In the genomic region with DNA sequence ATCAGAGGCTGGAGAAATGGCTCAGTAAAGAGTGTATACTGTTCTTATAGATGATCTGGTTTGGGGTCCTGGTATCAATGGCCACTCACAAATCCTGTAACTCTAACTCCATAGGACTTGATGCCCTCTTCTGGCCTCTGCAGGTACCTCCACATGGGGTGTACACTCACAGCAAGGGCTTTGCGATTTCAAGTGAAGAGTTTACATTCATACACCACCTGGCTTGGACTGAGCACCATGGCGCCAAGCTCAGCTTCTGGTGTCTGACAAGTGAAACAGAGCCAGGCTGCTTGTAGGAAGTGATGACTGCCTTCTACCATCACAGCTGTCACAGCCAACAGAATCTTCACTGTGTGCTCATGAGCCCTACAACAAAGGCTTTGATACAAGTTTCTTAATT, we compare ENCODE assay signal across 15 mouse cellular contexts. TPM values are rescaled to one million over a fixed set of nuclear protein-coding genes. Genes with fewer than 3 reads are reported as not detected.
DNase-seq lines count a peak whose midpoint lies in the region; ATAC-seq and TF ChIP-seq lines count a peak whose summit lies in the region.
"Had no signal": no experiment of that assay in that cellular context is flagged by ENCODE, and none has a peak within 500 bp of the region (broad histone marks: within the 10 kb centered on the region; RNA-seq: fewer than 3 reads in every experiment).

No protein-coding gene starts in this region.

- no peak for DNase-seq in cerebellum, adult 2 months
- DNase-seq in cerebellum, adult 11-12 months: no peak
- DNase-seq in kidney, postnatal 0 days (ENCODE audit: low spot score): no peak
- DNase-seq in kidney, adult 2 months: no peak
- peak; percentile 43 for DNase-seq in 416B (ENCODE audit: low read depth)
- DNase-seq in ovary, postnatal 36 days (ENCODE audit: low spot score): no peak
- no peak for DNase-seq in right cerebral cortex, adult 2 months (ENCODE audit: low spot score in 2 of 2)
- DNase-seq: adrenal gland, postnatal 36 days; cerebellum, adult 9-11 months had no signal

- no peak overlapping the region for H3K9ac ChIP-seq in kidney, postnatal 0 days (ENCODE audit: low read depth, low read length)
- H3K9ac ChIP-seq: embryonic facial prominence, embryonic 13.5 days; heart, embryonic 13.5 days; hindbrain, embryonic 12.5 days; kidney, embryonic 15.5 days; limb, embryonic 13.5 days had no signal

- no peaks in the 10 kb centered on the region for H3K9me3 ChIP-seq in kidney, postnatal 0 days (replicated peaks; ENCODE audit: low read length)
- H3K9me3 ChIP-seq: embryonic facial prominence, embryonic 13.5 days; heart, embryonic 13.5 days; hindbrain, embryonic 12.5 days; kidney, embryonic 15.5 days; limb, embryonic 13.5 days had no signal

- no peak for TF ChIP-seq POLR2A in cerebellum, adult 2 months (IDR thresholded peaks at IDR 0.05; ENCODE audit: borderline replicate concordance, insufficient read depth, low read length)
- no peak for TF ChIP-seq POLR2A in kidney, adult 2 months (IDR thresholded peaks at IDR 0.05; ENCODE audit: low read depth, low read length)
- no peak for TF ChIP-seq POLR2A in bone marrow macrophage, adult 2 months (IDR thresholded peaks at IDR 0.05; ENCODE audit: borderline replicate concordance, low read depth, low read length)

- no peak overlapping the region for H3K4me2 ChIP-seq in kidney, postnatal 0 days (ENCODE audit: low read length)
- H3K4me2 ChIP-seq: embryonic facial prominence, embryonic 13.5 days; heart, embryonic 13.5 days; hindbrain, embryonic 12.5 days; kidney, embryonic 15.5 days; limb, embryonic 13.5 days had no signal

- TF ChIP-seq CTCF in cerebellum, adult 2 months (IDR thresholded peaks at IDR 0.05; ENCODE audit: borderline replicate concordance, insufficient read depth, low read depth, low read length): 0 out of 2 replicates have a peak, but pooled peaks have one; percentile 8
- peak; percentile 27; the same call in 1 of the 2 replicates for TF ChIP-seq CTCF in kidney, postnatal 0 days (IDR thresholded peaks at IDR 0.05; ENCODE audit: low read depth)
- TF ChIP-seq CTCF in kidney, adult 2 months (conservative IDR thresholded peaks at IDR 0.05; ENCODE audit: insufficient read depth, insufficient read length, low read depth, low read length): no peak
- no peak for TF ChIP-seq CTCF in bone marrow macrophage, adult 2 months (IDR thresholded peaks at IDR 0.05; ENCODE audit: low read depth, low read length)

- no peak overlapping the region for H3K27ac ChIP-seq in cerebellum, adult 2 months (ENCODE audit: insufficient read depth, low read length)
- H3K27ac ChIP-seq in kidney, postnatal 0 days: no peak overlapping the region
- no peak overlapping the region for H3K27ac ChIP-seq in kidney, adult 2 months (ENCODE audit: insufficient read depth, low read depth, low read length)
- H3K27ac ChIP-seq in bone marrow macrophage, adult 2 months (ENCODE audit: insufficient read depth, low read depth, low read length): peak overlapping the region; percentile 81
- H3K27ac ChIP-seq: embryonic facial prominence, embryonic 13.5 days; heart, embryonic 13.5 days; hindbrain, embryonic 12.5 days; kidney, embryonic 15.5 days; limb, embryonic 13.5 days had no signal

- ATAC-seq in kidney, postnatal 0 days (replicated peaks; ENCODE audit: low FRiP score, low read depth): no peak

- no peak overlapping the region for H3K4me3 ChIP-seq in cerebellum, adult 2 months (replicated peaks; ENCODE audit: insufficient read depth, low read depth, low read length)
- H3K4me3 ChIP-seq in kidney, postnatal 0 days (replicated peaks; ENCODE audit: low read depth, low read length): no peak overlapping the region
- no peak overlapping the region for H3K4me3 ChIP-seq in kidney, adult 2 months (ENCODE audit: insufficient read depth, low read depth, low read length)
- no peak overlapping the region for H3K4me3 ChIP-seq in bone marrow macrophage, adult 2 months (ENCODE audit: insufficient read depth, low read length)
- H3K4me3 ChIP-seq: embryonic facial prominence, embryonic 13.5 days; heart, embryonic 13.5 days; hindbrain, embryonic 12.5 days; kidney, embryonic 15.5 days; limb, embryonic 13.5 days had no signal

- 33% methylated on average over 2 of the region's 2 CpGs for WGBS in cerebellum, adult 2 months
- 70% methylated on average over 2 of the region's 2 CpGs for WGBS in kidney, postnatal 0 days
- WGBS in kidney, adult 2 months: 66% methylated on average over 2 of the region's 2 CpGs

- no peaks in the 10 kb centered on the region for H3K4me1 ChIP-seq in cerebellum, adult 2 months (ENCODE audit: control insufficient read depth, insufficient read depth, low read length)
- H3K4me1 ChIP-seq in kidney, postnatal 0 days (replicated peaks; ENCODE audit: insufficient read depth, low read length): no peaks in the 10 kb centered on the region
- H3K4me1 ChIP-seq in kidney, adult 2 months (ENCODE audit: control insufficient read depth, insufficient read depth, low read length): no peaks in the 10 kb centered on the region
- H3K4me1 ChIP-seq in bone marrow macrophage, adult 2 months (ENCODE audit: control insufficient read depth, insufficient read depth, low read length): peaks cover 17% of the 10 kb centered on the region
- H3K4me1 ChIP-seq: embryonic facial prominence, embryonic 13.5 days; heart, embryonic 13.5 days; hindbrain, embryonic 12.5 days; kidney, embryonic 15.5 days; limb, embryonic 13.5 days had no signal

- no peaks in the 10 kb centered on the region for H3K27me3 ChIP-seq in cerebellum, adult 2 months (ENCODE audit: control insufficient read depth, insufficient read depth, low read length)
- no peaks in the 10 kb centered on the region for H3K27me3 ChIP-seq in kidney, postnatal 0 days (ENCODE audit: insufficient read depth, low read length)
- H3K27me3 ChIP-seq in kidney, adult 2 months (replicated peaks; ENCODE audit: control insufficient read depth, insufficient read depth, low read length): no peaks in the 10 kb centered on the region
- H3K27me3 ChIP-seq: embryonic facial prominence, embryonic 13.5 days; heart, embryonic 13.5 days; hindbrain, embryonic 12.5 days; kidney, embryonic 15.5 days; limb, embryonic 13.5 days had no signal

- H3K36me3 ChIP-seq in kidney, postnatal 0 days (ENCODE audit: insufficient read depth, low read length): no peaks in the 10 kb centered on the region
- H3K36me3 ChIP-seq in kidney, adult 2 months (ENCODE audit: control insufficient read depth, insufficient read depth, low read length): no peaks in the 10 kb centered on the region
- H3K36me3 ChIP-seq: embryonic facial prominence, embryonic 13.5 days; heart, embryonic 13.5 days; hindbrain, embryonic 12.5 days; kidney, embryonic 15.5 days; limb, embryonic 13.5 days had no signal

RNA-seq across cellular contexts. Expression of a gene that starts 35.7 kb away (rescaled TPM):
- 53.4 and 53.7 TPM in 2 replicates for polyA plus RNA-seq in cerebellum, adult 2 months (2012; rRNA removed)
- polyA plus RNA-seq in kidney, postnatal 0 days (2015; fragmentation: Nextera tagmentation; extraction: Ambion mirVana): 32.5 and 34.1 TPM in 2 replicates
- polyA plus RNA-seq in kidney, adult 2 months (2012; rRNA removed): 18.4 and 24.4 TPM in 2 replicates
- 37.3 and 44.2 TPM in 2 replicates for polyA plus RNA-seq in bone marrow macrophage, adult 2 months (2012; ENCODE audit: insufficient read depth, insufficient read length, missing spikeins)

RNA-seq across cellular contexts. Expression of a gene that starts 44.3 kb away (rescaled TPM):
- 1,458 and 1,510 TPM in 2 replicates for polyA plus RNA-seq in cerebellum, adult 2 months (2012; rRNA removed)
- 5,183 and 5,941 TPM in 2 replicates for polyA plus RNA-seq in kidney, postnatal 0 days (2015; fragmentation: Nextera tagmentation; extraction: Ambion mirVana)
- 3,589 and 3,709 TPM in 2 replicates for polyA plus RNA-seq in kidney, adult 2 months (2012; rRNA removed)
- 1,719 and 1,824 TPM in 2 replicates for polyA plus RNA-seq in bone marrow macrophage, adult 2 months (2012; ENCODE audit: insufficient read depth, insufficient read length, missing spikeins)

RNA-seq across cellular contexts. Expression of a gene that starts 48.9 kb away (rescaled TPM):
- 6.7 and 6.9 TPM in 2 replicates for polyA plus RNA-seq in cerebellum, adult 2 months (2012; rRNA removed)
- 0.09 and 0.11 TPM in 2 replicates for polyA plus RNA-seq in kidney, postnatal 0 days (2015; fragmentation: Nextera tagmentation; extraction: Ambion mirVana)
- 0.19 and 0.31 TPM in 2 replicates for polyA plus RNA-seq in kidney, adult 2 months (2012; rRNA removed)
- not detected in 2 replicates for polyA plus RNA-seq in bone marrow macrophage, adult 2 months (2012; ENCODE audit: insufficient read depth, insufficient read length, missing spikeins)

Comparison
In these comparisons a context has a peak if more than half of its experiments do, and no peak if none do; other contexts are left out.
1. CTCF ChIP-seq: peak in cerebellum, adult 2 months (single experiment) and kidney, postnatal 0 days (single experiment); none in kidney, adult 2 months (single experiment) and bone marrow macrophage, adult 2 months (single experiment).